ENCODE assay signal across 16 mouse cellular contexts in genomic region chrX:142468388-142468787, GRCm38 (mm10).
DNase-seq lines count a peak whose midpoint lies in the region; ATAC-seq and TF ChIP-seq lines count a peak whose summit lies in the region.
"Had no signal": no experiment of that assay in that cellular context is flagged by ENCODE, and none has a peak within 500 bp of the region (broad histone marks: within the 10 kb centered on the region; RNA-seq: fewer than 3 reads in every experiment).

No protein-coding gene starts in this region.

- no peaks in the 10 kb centered on the region for H3K9me3 ChIP-seq in hindbrain, embryonic 11.5 days (ENCODE audit: control insufficient read depth, low read length)
- H3K9me3 ChIP-seq in hindbrain, postnatal 0 days (ENCODE audit: low read length) = no peaks in the 10 kb centered on the region
- H3K9me3 ChIP-seq in neural tube, embryonic 15.5 days (replicated peaks) = no peaks in the 10 kb centered on the region
- H3K9me3 ChIP-seq: embryonic facial prominence, embryonic 13.5 days; liver, embryonic 12.5 days; neural tube, embryonic 13.5 days had no signal

- no peaks in the 10 kb centered on the region; the same call in 1 of the 2 replicates for H3K27me3 ChIP-seq in hindbrain, embryonic 11.5 days (ENCODE audit: control insufficient read depth, insufficient read depth, low read length)
- no peaks in the 10 kb centered on the region for H3K27me3 ChIP-seq in hindbrain, postnatal 0 days (ENCODE audit: insufficient read depth, low read length)
- 0 out of 2 replicates have a peak, but pooled peaks cover 12% of the 10 kb centered on the region for H3K27me3 ChIP-seq in neural tube, embryonic 15.5 days (replicated peaks)

- H3K9ac ChIP-seq in hindbrain, embryonic 11.5 days (ENCODE audit: low read depth, low read length) = no peak overlapping the region
- no peak overlapping the region for H3K9ac ChIP-seq in hindbrain, postnatal 0 days (replicated peaks; ENCODE audit: low read length)
- H3K9ac ChIP-seq in neural tube, embryonic 15.5 days (replicated peaks) = no peak overlapping the region
- H3K9ac ChIP-seq: embryonic facial prominence, embryonic 13.5 days; liver, embryonic 12.5 days; lung, embryonic 14.5 days; neural tube, embryonic 13.5 days had no signal

- ATAC-seq in hindbrain, embryonic 11.5 days (ENCODE audit: low FRiP score) = no peak
- no peak for ATAC-seq in hindbrain, postnatal 0 days
- no peak for ATAC-seq in neural tube, embryonic 15.5 days (ENCODE audit: low FRiP score)
- ATAC-seq: liver, embryonic 12.5 days had no signal

- 30% methylated on average over 4 of the region's 4 CpGs for WGBS in hindbrain, embryonic 11.5 days
- WGBS in hindbrain, postnatal 0 days = 48% methylated on average over 4 of the region's 4 CpGs
- WGBS in neural tube, embryonic 15.5 days = 40% methylated on average over 4 of the region's 4 CpGs

- H3K27ac ChIP-seq in hindbrain, embryonic 11.5 days (ENCODE audit: low read depth, low read length) = 0 out of 2 replicates have a peak overlapping the region, but pooled peaks have one; percentile 42
- no peak overlapping the region for H3K27ac ChIP-seq in hindbrain, postnatal 0 days
- H3K27ac ChIP-seq in neural tube, embryonic 15.5 days (replicated peaks) = no peak overlapping the region
- H3K27ac ChIP-seq: embryonic facial prominence, embryonic 13.5 days; liver, embryonic 12.5 days; macrophage; neural tube, embryonic 13.5 days had no signal

- DNase-seq in embryo, embryonic 10.5 days (ENCODE audit: low spot score) = peak; percentile 3
- DNase-seq in embryo, embryonic 10 days (ENCODE audit: low spot score) = no peak
- no peak for DNase-seq in hindbrain, embryonic 11.5 days (ENCODE audit: low spot score)
- no peak for DNase-seq in hindbrain, postnatal 0 days (ENCODE audit: low spot score)
- DNase-seq in neural tube, embryonic 10.5 days (ENCODE audit: extremely low spot score, low spot score) = peak; percentile 13
- no peak for DNase-seq in cerebellum, postnatal 36 days
- DNase-seq: cerebellum, postnatal 10 days; layer of hippocampus, adult 9-11 months; right cerebral cortex, postnatal 14 days; thymus, postnatal 36 days had no signal

- H3K36me3 ChIP-seq in hindbrain, embryonic 11.5 days (ENCODE audit: control insufficient read depth, insufficient read depth, low read length) = no peaks in the 10 kb centered on the region
- no peaks in the 10 kb centered on the region for H3K36me3 ChIP-seq in hindbrain, postnatal 0 days (ENCODE audit: insufficient read depth, low read length)
- H3K36me3 ChIP-seq in neural tube, embryonic 15.5 days = no peaks in the 10 kb centered on the region
- H3K36me3 ChIP-seq: embryonic facial prominence, embryonic 13.5 days; liver, embryonic 12.5 days; neural tube, embryonic 13.5 days had no signal

- no peak for TF ChIP-seq CTCF in hindbrain, postnatal 0 days (IDR thresholded peaks at IDR 0.05; ENCODE audit: low read depth)

- H3K4me1 ChIP-seq in hindbrain, embryonic 11.5 days (replicated peaks; ENCODE audit: control insufficient read depth, insufficient read depth, low read length) = no peaks in the 10 kb centered on the region
- H3K4me1 ChIP-seq in hindbrain, postnatal 0 days (ENCODE audit: insufficient read depth, low read length) = no peaks in the 10 kb centered on the region
- H3K4me1 ChIP-seq in neural tube, embryonic 15.5 days = no peaks in the 10 kb centered on the region
- H3K4me1 ChIP-seq: embryonic facial prominence, embryonic 13.5 days; liver, embryonic 12.5 days; neural tube, embryonic 13.5 days had no signal

- H3K4me3 ChIP-seq in hindbrain, embryonic 11.5 days (ENCODE audit: low read depth, low read length) = no peak overlapping the region
- H3K4me3 ChIP-seq in hindbrain, postnatal 0 days (ENCODE audit: low read length) = no peak overlapping the region
- H3K4me3 ChIP-seq in neural tube, embryonic 15.5 days (replicated peaks) = no peak overlapping the region
- H3K4me3 ChIP-seq: embryonic facial prominence, embryonic 13.5 days; liver, embryonic 12.5 days; neural tube, embryonic 13.5 days had no signal

- no peak overlapping the region for H3K4me2 ChIP-seq in hindbrain, embryonic 11.5 days (replicated peaks; ENCODE audit: low read depth, low read length)
- no peak overlapping the region for H3K4me2 ChIP-seq in hindbrain, postnatal 0 days (ENCODE audit: low read depth, low read length)
- H3K4me2 ChIP-seq in neural tube, embryonic 15.5 days = no peak overlapping the region
- H3K4me2 ChIP-seq: embryonic facial prominence, embryonic 13.5 days; liver, embryonic 12.5 days; lung, embryonic 14.5 days; neural tube, embryonic 13.5 days had no signal

Comparison
In these comparisons a context has a peak if more than half of its experiments do, and no peak if none do; other contexts are left out.
1. DNase-seq: peak in embryo, embryonic 10.5 days (single experiment) and neural tube, embryonic 10.5 days (single experiment); none in embryo, embryonic 10 days (single experiment), hindbrain, embryonic 11.5 days (single experiment), hindbrain, postnatal 0 days (single experiment) and cerebellum, postnatal 36 days (0 of 2).